Mouse (Mus musculus) E14TG2a.4 (cell line): ENCODE results near the gene Ndufb10.

Experiments
- CTCF ChIP-seq: conservative IDR thresholded peaks from 2 replicates; pipeline ENCODE4 v1.5.1; 2014; ENCODE audit warnings: low read length
- NANOG ChIP-seq: IDR thresholded peaks from 2 replicates; pipeline ENCODE4 v1.6.1; 2014; ENCODE audit warnings: borderline replicate concordance, low read length, mixed read lengths
- POU5F1 ChIP-seq: IDR thresholded peaks from 2 replicates; pipeline ENCODE4 v1.6.1; 2014; ENCODE audit warnings: low read length, borderline replicate concordance

DNA sequence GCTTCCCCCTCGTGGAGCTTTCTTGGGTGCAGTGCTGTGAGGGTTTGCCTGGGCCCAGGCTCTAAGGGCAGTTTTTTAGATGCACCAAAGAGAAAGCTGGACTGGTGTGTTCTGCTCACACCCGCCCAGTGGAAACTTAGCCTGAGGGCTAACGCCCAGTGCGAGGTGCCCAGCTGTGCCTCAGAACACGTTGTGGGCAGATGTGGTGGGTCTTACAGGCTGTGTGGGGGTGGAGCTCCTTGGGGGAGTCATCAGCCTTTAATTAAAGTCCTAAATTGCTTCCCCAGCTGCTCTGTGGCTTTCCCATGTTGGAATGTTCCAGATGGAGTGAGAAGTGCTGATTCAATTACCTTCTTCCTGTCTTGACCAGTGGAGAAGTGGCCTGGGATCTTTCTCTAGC is 36.8 kb upstream of the Ndufb10 start:
- TF ChIP-seq CTCF: 0 out of 2 replicates have a peak, but pooled peaks have one; percentile 3
- TF ChIP-seq POU5F1: no peak
- no peak for TF ChIP-seq NANOG
